Mouse (Mus musculus) Patski (cell line): ENCODE data around the gene Sugp2. TPM values are rescaled to one million over a fixed set of nuclear protein-coding genes. Genes with fewer than 3 reads are reported as not detected.

ENCODE experiments used
- ATAC-seq: fragments of 100-300 bp; one replicate; pipeline ENCODE4 v1.8.0; 2021
- CTCF ChIA-PET: fragments of 350-600 bp; sonication (Branson Sonifier 250); formaldehyde crosslinking; loops from one replicate; lab custom pipeline; 2022; ENCODE audit warnings: inconsistent platforms; lab: Charles Lee
- POLR2A ChIA-PET: fragments of 350-600 bp; sonication (Branson Sonifier 250); formaldehyde crosslinking; loops from one replicate; lab custom pipeline; 2022; ENCODE audit warnings: antibody characterized with exemption, inconsistent platforms; lab: Charles Lee
- DNase-seq: peaks from one replicate; pipeline ENCODE4 v3.0.0-alpha.2; 2011; ENCODE audit warnings: low read depth, low spot score
- H3K27me3 ChIP-seq: fragments of 371-371 bp; one replicate; pipeline ENCODE4 v1.5.1; 2021
- CTCF ChIP-seq: fragments of 100-300 bp; IDR thresholded peaks from one replicate; pipeline ENCODE4 v1.5.1; 2021
- in situ Hi-C: fragments of 300-500 bp; cut with MboI; formaldehyde crosslinking; loops from 3 replicates; pipeline ENCODE4 v1.11.1; 2018; ENCODE audit warnings: low pct_unique_long_range_greater_than_20kb, mixed read lengths
- polyA plus RNA-seq: library from polyadenylated mRNA; unstranded; gene quantifications from one replicate; pipeline ENCODE4 v1.2.3, GENCODE M21; 2021

Sugp2 gene
- polyA plus RNA-seq, 1 experiment from 2014 or later, result 26.5 TPM

DNA sequence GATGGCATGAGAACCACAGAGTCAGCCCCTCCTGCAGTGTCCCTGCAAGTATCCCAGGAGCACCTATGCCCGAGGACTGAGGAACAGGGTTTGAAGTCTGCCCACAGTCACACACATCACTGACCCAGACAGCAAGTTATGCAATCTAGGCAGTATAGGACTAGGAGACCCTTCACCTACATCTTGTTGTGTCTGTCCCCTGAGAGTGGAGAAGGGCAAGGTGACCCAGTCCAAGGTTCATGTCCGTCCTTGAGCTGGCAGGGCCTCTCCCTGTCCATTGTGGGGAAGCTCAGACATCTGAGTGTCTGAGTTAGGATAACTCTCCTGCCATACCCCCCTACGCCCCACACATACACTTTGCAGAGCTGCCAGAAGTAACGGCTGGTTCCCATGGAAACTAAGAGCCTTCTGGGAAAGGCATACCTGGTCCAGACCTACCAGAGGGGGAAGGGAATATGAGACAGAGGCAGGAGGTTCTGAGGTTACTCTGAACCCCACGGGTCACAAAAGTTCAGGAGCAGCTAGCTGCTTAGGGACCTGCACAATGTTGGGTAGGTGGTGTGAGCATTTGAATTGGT, 14.8 kb upstream of the Sugp2 start:
- TF ChIP-seq CTCF, result no peak
- POLR2A ChIA-PET, result no interaction called here
- no peak for ATAC-seq
- CTCF ChIA-PET, result interaction anchor here (1.7 to 3.4 kb wide), 2 partner anchors 16 to 19 kb away, joined by 4 to 14 read pairs; no protein-coding TSS in a partner anchor
- in situ Hi-C loops, result no loop called here
- no peak for DNase-seq
- H3K27me3 ChIP-seq, result no peaks in the 10 kb centered on the region

- no peak for ATAC-seq
- ChIA-PET POLR2A (no interaction called here), CTCF (interaction anchor here (1.0 to 3.4 kb wide), 3 partner anchors 8 to 20 kb away, joined by 4 to 14 read pairs (median 4); partner anchors contain the start of gene Slc25a42)
- DNase-seq, result no peak
- H3K27me3 ChIP-seq, result no peaks in the 10 kb centered on the region
- no peak for TF ChIP-seq CTCF
- in situ Hi-C loops, result no loop called here
Observed at GRCm38 (mm10) chr8:70220236-70220840, 13.7 kb upstream of the Sugp2 start.

- ChIA-PET POLR2A (no interaction called here), CTCF (interaction anchor here (1.0 to 3.4 kb wide), 3 partner anchors 8 to 21 kb away, joined by 4 to 14 read pairs (median 4); partner anchors contain the start of gene Slc25a42)
- in situ Hi-C loops, result no loop called here
- DNase-seq (no peak), ATAC-seq (no peak)
- H3K27me3 ChIP-seq, result no peaks in the 10 kb centered on the region
- no peak for TF ChIP-seq CTCF
Observed at GRCm38 (mm10) chr8:70220911-70221310, 13.1 kb upstream of the Sugp2 start.

DNA sequence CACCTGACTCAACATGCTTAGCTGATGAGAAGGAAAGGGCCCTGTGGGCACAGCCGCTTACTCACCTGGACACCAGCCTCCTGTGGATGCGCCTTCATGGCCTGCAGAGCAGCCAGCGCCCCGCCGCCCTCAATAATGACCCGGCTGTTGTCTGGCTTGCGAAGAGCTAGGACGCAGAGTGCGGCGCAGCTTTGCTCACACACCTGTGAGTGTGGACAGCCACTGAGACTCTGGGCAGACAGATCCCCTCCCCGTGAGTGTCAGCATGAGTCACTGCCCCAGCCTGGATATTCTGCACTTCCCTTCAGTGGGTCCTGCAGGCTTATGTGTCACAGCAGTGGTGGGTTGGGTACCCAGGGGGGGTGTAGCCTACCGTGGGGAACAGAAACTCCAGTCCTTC, 12.0 kb upstream of the Sugp2 start:
- POLR2A ChIA-PET, result no interaction called here
- TF ChIP-seq CTCF, result no peak
- no peak for ATAC-seq
- CTCF ChIA-PET, result interaction anchor here (3.4 kb wide), 1 partner anchor 22 kb away, joined by 14 read pairs; no protein-coding TSS in a partner anchor
- in situ Hi-C loops, result no loop called here
- DNase-seq, result no peak
- H3K27me3 ChIP-seq, result no peaks in the 10 kb centered on the region

DNA sequence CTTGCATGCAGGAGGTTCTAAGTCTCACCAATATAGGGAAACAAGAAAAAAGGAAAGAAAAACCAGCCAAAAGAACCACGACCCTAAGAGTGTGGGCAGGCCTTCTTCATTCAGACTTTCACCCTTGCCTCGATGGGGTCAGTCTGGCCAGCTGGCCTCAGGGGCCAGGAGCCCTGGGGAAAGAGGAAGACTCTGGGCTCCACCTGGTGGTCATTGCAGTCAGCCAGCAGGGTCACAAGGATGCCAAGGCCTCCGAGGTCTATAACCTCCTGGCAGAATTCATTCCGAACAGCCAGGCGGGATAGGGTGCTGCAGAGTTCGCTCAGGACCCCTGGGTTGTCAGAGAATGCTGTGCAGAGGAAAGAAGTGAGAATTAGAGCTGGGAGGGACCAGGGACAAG, 10.7 kb upstream of the Sugp2 start:
- ATAC-seq (no peak), DNase-seq (no peak)
- POLR2A ChIA-PET, result no interaction called here
- CTCF ChIA-PET, result interaction anchor here (1.1 to 2.5 kb wide), 6 partner anchors 11 to 46 kb away, joined by 3 to 15 read pairs (median 4); no protein-coding TSS in a partner anchor
- no peaks in the 10 kb centered on the region for H3K27me3 ChIP-seq
- in situ Hi-C loops, result no loop called here
- TF ChIP-seq CTCF, result no peak

DNA sequence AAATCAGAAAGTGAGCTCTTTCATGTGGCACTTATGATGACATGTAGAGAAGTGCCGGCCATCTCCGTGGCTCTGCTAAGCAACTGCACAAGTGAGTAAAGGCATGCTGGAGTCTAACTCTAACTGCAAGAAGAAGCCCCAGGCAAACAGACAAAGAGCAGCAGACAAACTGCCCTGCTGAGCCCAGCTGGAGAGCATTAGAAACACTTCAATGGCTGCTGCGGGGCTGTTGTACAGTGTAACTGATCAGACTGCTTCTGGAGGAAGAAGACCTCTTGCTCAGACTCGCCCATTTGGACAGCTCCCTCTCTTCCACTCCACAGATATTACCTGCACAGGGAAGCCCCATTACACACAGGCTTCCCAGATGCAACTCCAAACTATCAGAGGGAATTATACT, 6.0 kb upstream of the Sugp2 start:
- ChIA-PET CTCF (no interaction called here), POLR2A (interaction anchor here (0.6 kb wide), 1 partner anchor 55 kb away, joined by 4 read pairs; no protein-coding TSS in a partner anchor)
- ATAC-seq (no peak), DNase-seq (no peak)
- TF ChIP-seq CTCF, result no peak
- H3K27me3 ChIP-seq, result no peaks in the 10 kb centered on the region
- in situ Hi-C loops, result no loop called here

DNA sequence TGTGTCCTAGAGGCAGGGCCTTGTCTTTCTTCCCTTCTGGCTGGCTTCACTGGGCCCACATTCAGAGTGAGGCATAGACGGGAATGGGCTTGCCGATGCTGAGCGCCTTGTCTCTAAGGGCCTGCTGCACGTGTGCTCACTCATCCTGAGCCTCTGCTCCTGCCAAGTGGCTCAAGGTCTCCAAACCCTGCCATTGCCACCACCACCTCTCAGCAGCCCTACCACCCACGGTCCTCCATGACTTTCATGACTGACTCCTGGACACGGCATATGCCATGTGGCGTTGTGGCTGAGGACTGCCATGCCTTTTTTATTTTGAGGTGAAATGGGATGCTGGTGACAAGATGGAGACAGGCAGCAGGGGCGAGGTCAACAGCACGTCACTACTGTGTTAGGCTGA, 3.2 kb upstream of the Sugp2 start:
- POLR2A ChIA-PET, result no interaction called here
- DNase-seq (no peak), ATAC-seq (no peak)
- no peaks in the 10 kb centered on the region for H3K27me3 ChIP-seq
- TF ChIP-seq CTCF, result no peak
- CTCF ChIA-PET, result no interaction called here
- in situ Hi-C loops, result no loop called here

DNA sequence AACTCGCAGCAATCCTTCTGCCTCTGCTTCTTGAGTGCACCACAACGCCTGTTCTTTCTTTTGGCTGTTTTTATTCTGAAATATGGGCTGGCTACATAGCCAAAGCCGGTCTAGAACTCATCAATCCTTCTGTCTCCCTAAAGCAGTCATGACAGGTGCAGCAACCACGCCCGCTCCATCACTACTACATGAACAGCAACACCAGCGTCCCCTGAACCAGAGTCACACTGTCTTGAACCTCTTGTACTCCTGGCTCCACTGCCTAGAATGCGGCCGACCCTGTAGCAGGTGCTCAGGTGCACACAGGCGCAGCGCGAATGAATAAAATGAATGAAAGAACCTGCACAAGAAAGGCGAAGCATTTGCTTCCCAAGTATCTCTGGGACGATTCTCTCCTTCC, 420 bp upstream of the Sugp2 start:
- TF ChIP-seq CTCF, result no peak
- no peak for ATAC-seq
- no peaks in the 10 kb centered on the region for H3K27me3 ChIP-seq
- DNase-seq, result no peak
- CTCF ChIA-PET, result no interaction called here
- in situ Hi-C loops, result no loop called here
- POLR2A ChIA-PET, result no interaction called here

- H3K27me3 ChIP-seq, result no peaks in the 10 kb centered on the region
- ATAC-seq (no peak), DNase-seq (no peak)
- in situ Hi-C loops, result no loop called here
- ChIA-PET POLR2A (interaction anchor here (0.9 kb wide), 1 partner anchor 48 kb away, joined by 3 read pairs; the partner anchor contains the start of gene Homer3), CTCF (no interaction called here)
- no peak for TF ChIP-seq CTCF
Observed at GRCm38 (mm10) chr8:70234781-70235128, 729 bp downstream of the Sugp2 start.

GRCm38 (mm10) chr8:70237842-70238241, 3.8 kb downstream of the Sugp2 start:
- ChIA-PET CTCF (no interaction called here), POLR2A (no interaction called here)
- no peaks in the 10 kb centered on the region for H3K27me3 ChIP-seq
- no peak for ATAC-seq
- TF ChIP-seq CTCF, result no peak
- no peak for DNase-seq
- in situ Hi-C loops, result no loop called here

DNA sequence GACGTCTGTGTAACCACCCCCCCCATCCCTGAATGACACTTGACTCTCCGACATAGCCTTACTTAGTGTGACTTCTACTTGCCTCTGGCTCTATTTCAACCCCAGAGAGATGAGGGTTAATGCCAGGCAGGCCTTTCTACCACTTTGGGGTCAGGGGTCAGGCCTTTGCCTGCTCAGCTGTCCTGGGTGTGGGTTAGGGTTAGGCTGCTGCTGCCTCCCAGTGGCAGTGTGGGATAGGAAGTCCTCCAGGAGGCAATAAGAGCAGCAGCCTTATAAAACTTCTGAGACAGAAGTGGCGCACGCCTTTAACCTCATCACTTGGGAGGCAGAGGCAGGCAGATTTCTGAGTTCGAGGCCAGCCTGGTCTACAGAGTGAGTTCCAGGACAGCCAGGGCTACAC, 6.6 kb downstream of the Sugp2 start:
- in situ Hi-C loops, result no loop called here
- ChIA-PET CTCF (interaction anchor here (1.5 kb wide), 1 partner anchor 40 kb away, joined by 3 read pairs; no protein-coding TSS in a partner anchor), POLR2A (interaction anchor here (0.9 kb wide), 1 partner anchor 42 kb away, joined by 3 read pairs; no protein-coding TSS in a partner anchor)
- TF ChIP-seq CTCF, result no peak
- no peak for DNase-seq
- no peak for ATAC-seq
- no peaks in the 10 kb centered on the region for H3K27me3 ChIP-seq
